Mouse (Mus musculus) forebrain, embryonic 12.5 days (tissue): ENCODE measurements at regions not wholly inside any gene's neighbourhood (a gene's known extent, or its start where the extent isn't known, plus 50 kb on each side); places are given as distances from the start of the nearest gene placed in this dataset.

Experiments used
- ATAC-seq: fragments of 200-750 bp; cut with Nextera tagmentation; 2 replicates; pipeline ENCODE4 v1.8.0; 2017; ENCODE audit warnings: moderate TSS enrichment; ENCODE audit not compliant: low FRiP score
- H3K27ac ChIP-seq: fragments of 300-500 bp; sonication (generic); 2 replicates; pipeline ENCODE4 v1.5.1; 2016; ENCODE audit warnings: mild to moderate bottlenecking
- H3K27me3 ChIP-seq: fragments of 300-500 bp; sonication (generic); 2 replicates; pipeline ENCODE4 v1.6.1; 2016; ENCODE audit warnings: mild to moderate bottlenecking
- H3K36me3 ChIP-seq: fragments of 300-500 bp; sonication (generic); replicated peaks from 2 replicates; pipeline ENCODE4 v1.6.1; 2016; ENCODE audit warnings: mild to moderate bottlenecking
- H3K4me1 ChIP-seq: fragments of 300-500 bp; sonication (generic); 2 replicates; pipeline ENCODE4 v1.6.1; 2016
- H3K4me2 ChIP-seq: fragments of 300-500 bp; sonication (generic); 2 replicates; pipeline ENCODE4 v1.6.1; 2016; ENCODE audit warnings: mild to moderate bottlenecking, moderate library complexity
- H3K4me3 ChIP-seq: fragments of 300-500 bp; sonication (generic); replicated peaks from 2 replicates; pipeline ENCODE4 v1.5.1; 2016; ENCODE audit warnings: mild to moderate bottlenecking
- H3K9ac ChIP-seq: fragments of 300-500 bp; sonication (generic); 2 replicates; pipeline ENCODE4 v1.6.1; 2016; ENCODE audit warnings: mild to moderate bottlenecking
- H3K9me3 ChIP-seq: fragments of 300-500 bp; sonication (generic); 2 replicates; pipeline ENCODE4 v1.6.1; 2016
- WGBS: fragments of 180-500 bp; shearing (Covaris S2); methylation state at CpG from one replicate; pipeline ENCODE4 v1.1.7; 2016; 5-methylcytosine and 5-hydroxymethylcytosine counted together

DNA sequence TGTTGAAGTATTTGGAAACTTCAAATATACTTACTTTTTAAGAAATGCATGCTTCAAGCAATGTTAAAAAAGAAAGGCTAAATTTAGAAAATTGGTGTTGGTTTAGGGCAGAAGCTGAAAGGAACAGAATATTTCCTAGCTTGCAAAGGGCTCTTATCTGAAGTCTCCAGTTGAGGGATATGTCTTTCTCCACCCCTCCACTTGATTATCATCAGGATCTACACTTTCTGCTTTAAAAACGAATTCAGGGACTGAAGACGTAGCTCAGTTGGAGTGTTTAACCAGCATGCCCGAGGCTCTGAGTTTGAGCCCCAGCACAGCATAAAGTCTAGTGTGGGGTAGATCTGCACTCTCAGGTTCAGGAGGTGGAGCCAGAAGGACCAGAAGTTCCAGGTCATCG, 144.9 kb upstream of the Syt6 start:
- no peak for ATAC-seq
- Histone ChIP-seq H3K9ac (no peak overlapping the region), H3K4me2 (no peak overlapping the region), H3K4me1 (no peaks in the 10 kb centered on the region), H3K27me3 (0 out of 2 replicates have a peak, but pooled peaks cover 2% of the 10 kb centered on the region), H3K36me3 (no peaks in the 10 kb centered on the region), H3K4me3 (no peak overlapping the region), H3K9me3 (no peaks in the 10 kb centered on the region), H3K27ac (no peak overlapping the region)
- 82% methylated on average over 4 of the region's 4 CpGs for WGBS

GRCm38 (mm10) chr3:103432254-103432653, 142.8 kb upstream of the Syt6 start:
- no peak for ATAC-seq
- 33% methylated on average over 5 of the region's 5 CpGs for WGBS
- no peak overlapping the region for H3K9ac ChIP-seq

DNA sequence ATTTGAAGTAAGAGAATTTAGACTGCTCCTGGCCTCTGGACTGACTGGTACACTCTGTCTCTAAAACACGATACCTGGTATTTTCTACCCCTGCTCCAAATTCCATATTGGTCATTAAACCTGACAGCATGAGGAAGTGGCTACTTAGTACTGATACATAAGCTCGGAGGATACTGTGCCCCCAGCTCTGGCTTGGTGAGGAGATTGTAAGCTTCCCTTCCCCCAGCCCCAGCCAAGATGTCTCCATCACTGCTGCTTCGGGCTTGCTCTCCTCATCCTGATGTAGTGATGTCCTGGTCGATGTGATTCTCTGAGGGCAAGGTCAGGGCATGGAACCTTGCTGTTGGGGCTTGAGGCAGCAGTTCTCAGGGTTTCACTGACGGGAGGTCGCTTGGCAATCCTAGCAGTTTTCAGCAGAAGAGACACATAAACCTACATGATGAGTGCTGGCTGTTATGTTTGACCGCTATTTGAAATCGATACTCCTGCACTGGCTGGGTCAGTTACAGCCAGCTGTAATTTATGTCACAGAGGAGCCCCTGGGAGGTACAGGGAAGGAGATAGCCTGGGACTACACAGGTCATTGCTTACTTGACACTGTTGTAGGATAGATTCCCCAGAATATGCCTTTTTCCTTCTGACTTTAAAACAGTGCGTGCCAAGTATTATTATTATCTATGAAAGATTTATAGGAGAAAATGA, 138.0 kb upstream of the Syt6 start:
- H3K4me2 ChIP-seq, result no peak overlapping the region
- ATAC-seq, result no peak
- WGBS, result 92% methylated on average over 9 of the region's 9 CpGs
- no peak overlapping the region for H3K27ac ChIP-seq
- no peaks in the 10 kb centered on the region for H3K27me3 ChIP-seq
- no peak overlapping the region for H3K9ac ChIP-seq
- no peak overlapping the region for H3K4me3 ChIP-seq
- H3K9me3 ChIP-seq, result no peaks in the 10 kb centered on the region
- H3K36me3 ChIP-seq, result no peaks in the 10 kb centered on the region
- no peaks in the 10 kb centered on the region for H3K4me1 ChIP-seq

More at GRCm38 (mm10) chr3:103432254-103432653, 142.8 kb upstream of the Syt6 start:
- Histone ChIP-seq H3K27ac (no peak overlapping the region), H3K4me1 (no peaks in the 10 kb centered on the region), H3K4me2 (no peak overlapping the region), H3K27me3 (no peaks in the 10 kb centered on the region), H3K36me3 (no peaks in the 10 kb centered on the region), H3K4me3 (no peak overlapping the region), H3K9me3 (no peaks in the 10 kb centered on the region)

GRCm38 (mm10) chr3:103438791-103439354, 136.2 kb upstream of the Syt6 start:
- H3K4me3 ChIP-seq, result no peak overlapping the region
- no peak overlapping the region for H3K4me2 ChIP-seq
- H3K9ac ChIP-seq, result no peak overlapping the region
- 45% methylated on average over 12 of the region's 12 CpGs for WGBS
- ATAC-seq, result peak; percentile 58; the same call in 1 of the 2 replicates
- no peaks in the 10 kb centered on the region for H3K27me3 ChIP-seq
- no peaks in the 10 kb centered on the region for H3K4me1 ChIP-seq
- H3K9me3 ChIP-seq, result no peaks in the 10 kb centered on the region
- no peaks in the 10 kb centered on the region for H3K36me3 ChIP-seq
- no peak overlapping the region for H3K27ac ChIP-seq

DNA sequence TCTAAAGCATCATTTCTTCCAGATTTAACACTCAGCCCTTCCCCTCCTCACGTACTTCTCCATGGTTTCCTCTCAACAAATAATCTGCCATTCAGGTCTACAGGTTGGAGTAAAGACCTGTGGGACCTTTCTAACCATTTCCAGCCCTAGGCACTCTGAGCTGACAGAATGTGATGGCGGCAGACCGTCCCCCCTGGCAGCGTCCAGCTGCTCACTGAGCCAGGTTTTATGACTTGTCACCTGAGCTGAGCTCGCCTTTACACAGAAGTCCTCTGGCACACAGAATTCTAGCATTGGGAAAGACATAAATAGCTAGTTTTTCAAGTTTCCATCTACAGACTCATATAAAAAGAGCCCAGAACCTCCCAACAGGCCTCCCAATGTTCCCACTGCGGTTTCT, 131.8 kb upstream of the Syt6 start:
- Histone ChIP-seq H3K27ac (no peak overlapping the region), H3K9me3 (no peaks in the 10 kb centered on the region), H3K4me3 (no peak overlapping the region), H3K9ac (no peak overlapping the region), H3K36me3 (no peaks in the 10 kb centered on the region), H3K4me2 (no peak overlapping the region), H3K4me1 (no peaks in the 10 kb centered on the region), H3K27me3 (no peaks in the 10 kb centered on the region)
- 83% methylated on average over 6 of the region's 6 CpGs for WGBS
- ATAC-seq, result no peak

DNA sequence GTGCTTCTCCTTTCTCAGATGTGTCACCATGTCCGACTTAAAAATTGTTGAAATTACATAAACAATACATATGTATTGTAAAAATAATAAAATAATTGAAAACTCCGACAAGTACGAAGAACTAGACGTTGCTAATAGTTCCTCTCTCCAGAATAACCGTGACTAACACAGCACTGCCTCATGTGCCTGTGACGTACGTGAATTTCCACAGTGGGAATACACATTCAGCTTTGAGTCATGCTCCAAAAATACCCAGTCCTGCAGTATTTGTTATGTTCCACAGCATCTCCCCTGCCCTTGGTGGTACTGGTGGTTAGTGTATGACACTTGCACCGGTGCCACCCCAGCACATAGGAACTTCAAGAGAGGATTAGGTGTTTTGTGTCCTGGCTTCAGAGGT, 129.2 kb upstream of the Syt6 start:
- no peak for ATAC-seq
- Histone ChIP-seq H3K4me1 (no peaks in the 10 kb centered on the region), H3K4me2 (no peak overlapping the region), H3K4me3 (no peak overlapping the region), H3K27ac (no peak overlapping the region), H3K36me3 (no peaks in the 10 kb centered on the region), H3K27me3 (no peaks in the 10 kb centered on the region), H3K9ac (no peak overlapping the region), H3K9me3 (no peaks in the 10 kb centered on the region)
- 92% methylated on average over 8 of the region's 8 CpGs for WGBS

DNA sequence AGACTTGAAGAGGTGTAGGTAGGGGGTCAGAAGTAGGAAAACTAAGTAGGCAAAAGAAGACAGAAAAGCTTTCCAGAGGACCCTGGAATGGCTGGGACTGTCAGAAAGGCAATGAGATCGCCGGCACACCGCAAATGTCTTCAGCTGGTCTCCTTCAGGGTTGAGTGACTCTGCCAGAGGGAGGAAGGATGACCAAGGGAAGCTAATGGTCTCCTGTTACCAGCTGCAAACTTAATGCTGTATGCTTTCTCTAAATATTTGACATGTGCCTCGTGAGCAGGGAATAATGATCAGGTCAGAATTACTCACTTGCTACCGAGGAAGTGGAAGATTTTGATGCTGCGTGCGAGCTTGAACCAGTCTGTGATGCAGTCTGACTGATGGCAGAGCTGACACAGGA, 125.2 kb upstream of the Syt6 start:
- ATAC-seq, result no peak
- Histone ChIP-seq H3K27me3 (no peaks in the 10 kb centered on the region), H3K4me1 (no peaks in the 10 kb centered on the region), H3K4me3 (no peak overlapping the region), H3K4me2 (no peak overlapping the region), H3K9me3 (no peaks in the 10 kb centered on the region), H3K9ac (no peak overlapping the region), H3K36me3 (no peaks in the 10 kb centered on the region), H3K27ac (no peak overlapping the region)
- 73% methylated on average over 7 of the region's 7 CpGs for WGBS

- 80% methylated on average over 3 of the region's 3 CpGs for WGBS
Measured at GRCm38 (mm10) chr3:103451971-103452370, 123.1 kb upstream of the Syt6 start.

GRCm38 (mm10) chr3:103463760-103464159, 111.3 kb upstream of the Syt6 start:
- H3K4me1 ChIP-seq, result peaks cover 27% of the 10 kb centered on the region
- ATAC-seq, result no peak
- 32% methylated on average over 4 of the region's 4 CpGs for WGBS
- no peaks in the 10 kb centered on the region for H3K36me3 ChIP-seq
- no peak overlapping the region for H3K4me2 ChIP-seq
- no peak overlapping the region for H3K4me3 ChIP-seq
- no peak overlapping the region for H3K27ac ChIP-seq
- H3K27me3 ChIP-seq, result 0 out of 2 replicates have a peak, but pooled peaks cover 5% of the 10 kb centered on the region
- H3K9ac ChIP-seq, result no peak overlapping the region
- H3K9me3 ChIP-seq, result no peaks in the 10 kb centered on the region

More at GRCm38 (mm10) chr3:103451971-103452370, 123.1 kb upstream of the Syt6 start:
- Histone ChIP-seq H3K27me3 (no peaks in the 10 kb centered on the region), H3K4me3 (no peak overlapping the region), H3K36me3 (no peaks in the 10 kb centered on the region), H3K9ac (no peak overlapping the region), H3K4me1 (no peaks in the 10 kb centered on the region), H3K4me2 (no peak overlapping the region), H3K27ac (no peak overlapping the region), H3K9me3 (no peaks in the 10 kb centered on the region)
- ATAC-seq, result no peak

GRCm38 (mm10) chr3:103464181-103464580, 110.8 kb upstream of the Syt6 start:
- Histone ChIP-seq H3K27me3 (0 out of 2 replicates have a peak, but pooled peaks cover 6% of the 10 kb centered on the region), H3K4me1 (peaks cover 27% of the 10 kb centered on the region), H3K9ac (no peak overlapping the region), H3K4me3 (no peak overlapping the region), H3K36me3 (no peaks in the 10 kb centered on the region), H3K4me2 (no peak overlapping the region), H3K9me3 (no peaks in the 10 kb centered on the region), H3K27ac (no peak overlapping the region)
- 50% methylated on average over 5 of the region's 5 CpGs for WGBS
- no peak for ATAC-seq

DNA sequence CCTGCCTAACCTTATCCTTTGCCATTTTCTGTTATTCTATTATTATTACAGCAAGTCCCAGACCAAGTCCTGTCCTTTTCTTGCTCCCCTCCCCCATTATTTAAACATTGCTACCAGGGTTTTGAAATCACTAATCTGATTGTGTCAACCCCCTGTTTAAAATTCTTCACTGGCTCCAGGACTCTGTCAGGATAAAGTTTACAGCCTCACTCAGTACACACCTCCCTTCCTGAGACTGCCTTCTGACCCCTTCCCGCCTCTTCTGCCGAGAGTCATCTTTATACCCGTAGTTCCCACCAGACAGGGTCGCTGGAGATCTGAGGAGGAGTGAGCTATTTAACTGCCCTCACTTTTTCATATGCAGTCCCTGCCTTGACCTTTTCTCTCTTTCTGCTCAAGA, 110.3 kb upstream of the Syt6 start:
- Histone ChIP-seq H3K4me1 (peaks cover 27% of the 10 kb centered on the region), H3K4me2 (no peak overlapping the region), H3K4me3 (no peak overlapping the region), H3K9me3 (no peaks in the 10 kb centered on the region), H3K27ac (no peak overlapping the region), H3K36me3 (no peaks in the 10 kb centered on the region), H3K9ac (no peak overlapping the region), H3K27me3 (0 out of 2 replicates have a peak, but pooled peaks cover 8% of the 10 kb centered on the region)
- no peak for ATAC-seq
- 49% methylated on average over 4 of the region's 4 CpGs for WGBS

DNA sequence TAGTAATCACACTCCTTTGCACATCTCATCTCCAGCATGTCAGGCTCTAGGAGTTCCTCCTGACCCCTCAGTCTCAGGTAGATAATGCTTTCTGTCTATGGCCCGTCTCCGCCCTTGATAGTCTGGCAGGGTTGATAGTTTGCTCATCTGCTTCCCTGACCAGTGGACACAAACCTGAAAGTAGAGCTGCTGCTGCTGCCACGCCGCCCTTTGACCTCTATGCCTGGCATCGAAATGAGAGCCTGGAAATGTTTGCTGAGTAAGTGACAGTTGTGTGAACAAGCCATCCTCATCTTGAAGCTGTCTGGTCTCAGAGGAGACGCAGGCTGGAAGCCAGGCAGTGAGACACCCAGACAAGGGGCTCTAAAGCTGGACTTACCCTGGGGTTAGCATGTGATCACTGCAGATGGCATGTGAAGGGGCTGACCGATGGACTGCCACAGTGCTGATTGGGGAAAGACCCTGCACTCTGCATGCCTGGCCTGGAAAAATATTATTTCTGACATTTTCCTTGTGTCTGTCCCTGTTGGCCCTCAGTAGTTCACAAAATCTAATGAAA, 109.8 kb upstream of the Syt6 start:
- Histone ChIP-seq H3K9ac (no peak overlapping the region), H3K4me1 (peaks cover 27% of the 10 kb centered on the region), H3K27me3 (0 out of 2 replicates have a peak, but pooled peaks cover 9% of the 10 kb centered on the region), H3K27ac (no peak overlapping the region), H3K36me3 (no peaks in the 10 kb centered on the region), H3K4me3 (no peak overlapping the region), H3K4me2 (no peak overlapping the region), H3K9me3 (no peaks in the 10 kb centered on the region)
- 79% methylated on average over 7 of the region's 7 CpGs for WGBS
- ATAC-seq, result no peak

DNA sequence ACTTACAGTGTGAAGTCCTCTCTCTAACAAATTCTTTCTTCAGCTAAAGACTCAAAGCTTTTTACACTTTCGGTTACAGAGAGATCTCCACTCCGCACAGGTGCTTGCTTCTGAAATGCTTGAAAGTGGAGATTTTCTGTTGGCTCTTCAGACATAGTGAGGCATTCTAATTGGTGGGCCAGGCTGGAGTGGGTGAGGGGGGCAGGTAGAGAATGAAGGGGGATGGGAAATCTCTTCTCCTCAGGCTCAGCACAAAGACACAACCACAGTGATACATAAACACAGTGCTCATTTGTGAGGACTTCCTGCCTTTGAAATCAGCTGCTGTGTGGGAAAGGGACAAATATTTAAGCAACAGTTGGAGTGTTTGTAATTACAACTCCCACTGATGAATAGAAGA, 109.1 kb upstream of the Syt6 start:
- 60% methylated on average over 2 of the region's 2 CpGs for WGBS

More for the DNA sequence above, 109.1 kb upstream of the Syt6 start:
- Histone ChIP-seq H3K9ac (no peak overlapping the region), H3K4me1 (peaks cover 27% of the 10 kb centered on the region), H3K36me3 (no peaks in the 10 kb centered on the region), H3K27me3 (0 out of 2 replicates have a peak, but pooled peaks cover 13% of the 10 kb centered on the region), H3K27ac (no peak overlapping the region), H3K9me3 (no peaks in the 10 kb centered on the region), H3K4me2 (no peak overlapping the region), H3K4me3 (no peak overlapping the region)
- ATAC-seq, result no peak
